Mouse (Mus musculus) adrenal gland, adult 2 months (tissue): ENCODE results near the gene Lor. TPM values are rescaled to one million over a fixed set of nuclear protein-coding genes. Genes with fewer than 3 reads are reported as not detected.

Source experiments
- DNase-seq: peaks from one replicate; pipeline ENCODE4 v3.0.0; 2021
- long read RNA-seq: library from polyadenylated mRNA; stranded (forward); transcript quantifications from one replicate; pipeline ENCODE4 v2.0.0, GENCODE M21; 2021
- microRNA-seq, 2 experiments: library from miRNA; unstranded; fragments of <30 nt; microRNA quantifications; one replicate each; pipeline ENCODE4 v1.2.0; 2021
- polyA plus RNA-seq: library from polyadenylated mRNA; depleted of rRNA; stranded (reverse); fragments of >200 nt; gene quantifications from 2 replicates; pipeline ENCODE4 v1.2.3, GENCODE M21; 2012; rRNA removed
- total RNA-seq, 2 experiments: library from RNA; stranded (reverse); gene quantifications; 2 replicates each; pipeline ENCODE4 v1.2.3; 2021

Lor gene
- total RNA-seq (under 1 TPM in 1 of 2 experiments, not detected in 1; 0.21 TPM), polyA plus RNA-seq (0.20 and 0.81 TPM in 2 replicates)
- long read RNA-seq, partial matches to known transcripts: 0 of 1 reads
- long read RNA-seq, other reads (novel, unspliced or antisense): 1 of 1 reads

DNA sequence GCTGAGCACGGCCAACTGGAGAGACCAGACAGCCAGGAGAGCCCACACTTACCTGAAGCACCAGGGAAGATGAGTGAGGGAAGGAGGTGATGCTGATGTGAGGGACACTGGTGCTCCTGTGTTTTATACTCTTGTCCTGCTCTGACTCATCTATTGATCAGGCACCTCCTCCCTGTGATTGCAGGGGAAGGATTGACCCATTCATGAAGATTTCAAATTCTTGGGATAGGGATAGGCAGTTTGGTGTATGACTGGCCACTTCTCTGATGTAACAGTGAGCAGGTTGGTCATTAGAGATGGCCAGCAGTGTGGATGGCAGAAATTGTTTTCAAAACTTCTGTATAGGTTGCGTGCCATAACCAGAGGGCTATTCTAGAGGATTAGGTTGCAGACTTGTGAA lies at the start of gene Lor:
Gene Lor, minus strand, starts transcription at position 101 of the 400 bp plus-strand sequence.
- no peak for DNase-seq

DNA sequence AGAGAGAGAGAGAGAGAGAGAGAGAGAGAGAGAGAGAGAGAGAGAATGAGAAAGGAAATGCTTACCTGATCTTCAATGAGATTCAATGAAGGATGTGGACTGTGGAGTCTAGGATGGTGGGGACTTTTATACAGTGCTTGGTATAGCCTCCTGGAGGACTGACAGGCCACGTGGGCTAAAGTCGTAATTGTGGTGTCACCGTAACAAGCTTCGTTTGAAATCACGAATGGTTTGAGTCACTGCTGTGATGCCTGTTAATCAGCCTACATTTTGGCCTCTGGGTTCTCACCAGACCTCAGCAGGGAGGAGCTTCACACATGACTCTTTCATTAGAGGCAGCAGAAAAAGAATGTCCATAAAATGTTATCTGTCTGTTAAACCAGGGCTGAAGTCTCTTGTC lies 40.9 kb upstream of the Lor start, which contains the start of gene Prr9:
Gene Prr9, minus strand, starts transcription at position 101 of the 400 bp plus-strand sequence.
- no peak for DNase-seq

DNA sequence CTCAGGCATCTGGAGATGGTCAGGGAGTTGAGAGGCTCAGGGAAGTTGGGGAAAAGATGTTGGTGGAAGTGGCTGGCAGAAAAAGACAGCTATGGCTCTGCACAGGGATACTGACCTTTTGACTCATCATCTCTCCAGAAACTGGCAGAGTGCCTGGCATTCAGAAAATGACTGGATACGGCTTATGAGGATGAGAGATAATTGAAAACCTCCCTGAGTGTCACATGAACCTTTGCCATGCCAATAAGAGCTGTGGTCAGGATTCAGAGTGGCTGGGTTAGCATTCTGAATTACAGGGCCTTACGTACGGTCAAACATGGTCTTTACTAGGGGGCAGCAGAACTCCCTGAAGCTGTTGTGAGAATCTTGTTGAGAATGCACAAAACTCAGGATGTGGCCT lies 38.0 kb upstream of the Lor start:
- DNase-seq: peak; percentile 65

DNA sequence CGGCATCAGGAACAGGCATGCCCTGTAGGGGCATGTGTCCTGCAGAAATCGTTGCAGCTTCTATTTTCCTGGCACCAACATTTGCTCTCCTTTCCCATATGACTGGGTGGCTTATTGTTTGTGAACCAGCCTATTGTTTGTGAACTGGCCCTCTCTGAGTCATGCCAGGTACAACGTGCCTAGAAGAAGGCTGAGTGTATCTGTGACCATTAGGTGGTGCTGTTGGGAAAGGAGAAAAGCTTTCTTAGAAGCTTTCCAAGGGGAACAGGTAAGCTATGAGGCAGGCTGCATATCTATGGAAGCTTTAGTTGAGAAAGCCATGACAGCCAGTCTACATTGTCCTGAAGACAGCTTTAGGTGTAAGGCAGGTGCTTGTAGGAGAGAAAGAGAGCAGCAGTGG lies 35.0 kb upstream of the Lor start:
- DNase-seq: peak; percentile 24

DNA sequence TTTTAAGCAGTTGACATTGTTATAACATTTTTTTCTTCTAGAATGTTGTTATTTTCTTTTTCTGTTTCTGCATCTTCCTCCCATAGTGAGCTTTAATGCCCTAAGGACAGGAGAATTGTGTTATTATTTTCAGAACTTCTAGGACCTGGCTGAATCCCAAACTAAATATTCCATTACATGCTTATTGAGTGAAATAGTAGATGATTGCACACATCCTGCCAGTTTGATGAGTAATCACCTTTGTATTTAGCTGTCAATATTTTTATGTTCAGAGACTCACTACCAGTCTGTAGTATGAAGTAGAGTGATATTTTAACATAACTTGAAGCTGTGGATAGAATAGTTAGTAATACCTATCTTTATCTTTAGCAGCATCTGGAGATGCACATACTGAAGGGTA lies 28.6 kb upstream of the Lor start:
- DNase-seq: no peak

DNA sequence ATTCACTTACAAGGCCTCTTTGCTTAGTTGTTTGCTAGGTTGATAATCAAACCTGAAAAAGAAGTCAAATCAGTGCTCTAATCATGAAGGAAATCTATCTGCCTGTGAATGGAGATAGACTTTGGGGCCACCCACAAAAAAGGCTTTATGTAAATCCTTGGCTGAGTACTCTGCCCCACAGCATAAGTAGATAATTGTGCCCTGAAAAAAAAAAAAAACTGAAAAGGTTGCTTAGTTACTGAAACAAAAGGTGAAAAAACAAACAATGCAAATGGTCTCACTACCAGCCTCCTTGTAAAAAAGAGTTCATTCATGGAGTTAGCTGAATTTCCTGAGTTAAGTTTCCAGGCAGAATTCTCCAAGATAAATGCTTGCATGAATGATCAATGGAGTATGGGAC lies 27.8 kb upstream of the Lor start:
- no peak for DNase-seq

DNA sequence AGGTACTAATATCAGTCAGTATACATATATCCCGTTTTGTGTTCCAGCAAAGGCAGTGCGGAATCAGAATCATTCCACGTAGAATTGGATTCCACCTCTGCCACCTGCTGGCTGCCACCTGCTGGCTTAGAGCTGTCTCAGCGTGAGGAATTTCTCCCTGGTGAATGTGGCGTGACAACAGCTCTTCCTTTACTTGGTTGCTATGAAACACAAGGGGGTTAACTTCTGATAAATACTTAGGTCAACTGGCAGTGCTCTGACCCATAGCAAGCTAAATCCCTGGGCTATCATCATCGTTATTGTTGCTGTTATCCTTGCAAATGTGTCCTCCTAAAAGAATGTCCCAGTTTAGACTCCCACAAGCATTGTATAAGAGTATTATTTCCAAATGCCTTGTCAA lies 23.6 kb upstream of the Lor start:
- DNase-seq: peak; percentile 21

DNA sequence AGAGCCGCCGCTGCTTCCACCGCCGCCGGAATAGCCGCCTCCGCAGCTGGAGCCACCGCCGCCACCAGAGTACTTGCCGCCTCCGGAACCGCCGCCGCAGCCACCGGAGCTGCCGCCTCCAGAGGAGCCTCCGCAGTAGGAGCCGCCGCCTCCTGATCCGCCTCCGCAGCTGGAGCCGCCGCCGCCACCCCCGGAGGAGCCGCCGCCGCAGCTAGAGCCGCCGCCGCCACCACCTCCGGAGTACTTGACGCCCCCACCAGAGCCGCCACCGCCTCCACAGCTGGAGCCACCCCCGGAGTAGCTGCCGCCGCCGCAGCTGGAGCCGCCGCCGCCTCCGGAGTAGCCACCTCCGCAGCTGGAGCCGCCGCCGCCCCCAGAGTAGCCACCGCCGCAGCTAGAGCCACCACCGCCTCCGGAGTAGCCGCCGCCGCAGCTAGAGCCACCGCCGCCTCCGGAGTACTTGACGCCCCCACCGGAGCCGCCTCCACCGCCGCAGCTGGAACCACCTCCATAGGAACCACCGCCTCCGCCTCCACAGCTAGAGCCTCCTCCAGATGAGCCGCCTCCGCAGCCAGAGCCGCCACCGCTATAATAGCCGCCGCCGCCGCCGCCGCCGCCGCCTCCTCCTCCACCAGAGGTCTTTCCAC lies 1.5 kb downstream of the Lor start:
- peak; percentile 65 for DNase-seq

DNA sequence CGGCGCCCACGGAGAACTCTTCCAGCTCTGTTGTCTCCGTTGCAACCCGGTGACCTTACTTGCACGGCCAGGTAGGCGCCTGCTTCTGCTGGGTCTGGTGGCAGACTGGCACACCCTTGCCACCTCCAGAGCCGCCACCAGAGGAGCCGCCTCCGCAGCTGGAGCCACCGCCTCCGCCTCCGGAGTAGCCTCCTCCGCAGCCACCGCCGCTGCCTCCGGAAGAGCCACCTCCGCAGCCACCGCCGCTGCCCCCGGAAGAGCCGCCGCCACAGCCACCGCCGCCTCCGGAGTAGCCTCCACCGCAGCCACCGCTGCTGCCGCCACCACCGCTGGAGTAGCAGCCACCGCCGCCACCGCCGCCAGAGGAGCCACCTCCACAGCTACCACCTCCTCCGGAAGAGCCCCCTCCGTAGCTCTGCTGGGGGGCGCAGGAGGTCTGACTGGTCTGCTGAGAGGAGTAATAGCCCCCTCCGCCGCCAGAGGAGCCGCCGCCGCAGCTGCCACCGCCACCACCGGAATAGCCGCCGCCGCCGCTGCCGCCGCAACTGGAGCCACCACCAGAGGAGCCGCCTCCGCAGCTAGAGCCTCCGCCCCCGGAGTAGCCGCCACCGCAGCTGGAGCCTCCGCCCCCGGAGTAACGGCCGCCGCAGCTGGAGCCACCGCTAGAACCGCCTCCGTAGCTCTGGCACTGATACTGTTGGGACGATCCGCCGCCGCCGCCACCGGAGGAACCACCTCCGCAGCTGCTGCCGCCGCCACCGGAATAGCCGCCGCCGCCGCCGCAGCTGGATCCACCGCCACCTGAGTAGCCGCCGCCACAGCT lies 2.3 kb downstream of the Lor start:
- DNase-seq: peak; percentile 91

DNA sequence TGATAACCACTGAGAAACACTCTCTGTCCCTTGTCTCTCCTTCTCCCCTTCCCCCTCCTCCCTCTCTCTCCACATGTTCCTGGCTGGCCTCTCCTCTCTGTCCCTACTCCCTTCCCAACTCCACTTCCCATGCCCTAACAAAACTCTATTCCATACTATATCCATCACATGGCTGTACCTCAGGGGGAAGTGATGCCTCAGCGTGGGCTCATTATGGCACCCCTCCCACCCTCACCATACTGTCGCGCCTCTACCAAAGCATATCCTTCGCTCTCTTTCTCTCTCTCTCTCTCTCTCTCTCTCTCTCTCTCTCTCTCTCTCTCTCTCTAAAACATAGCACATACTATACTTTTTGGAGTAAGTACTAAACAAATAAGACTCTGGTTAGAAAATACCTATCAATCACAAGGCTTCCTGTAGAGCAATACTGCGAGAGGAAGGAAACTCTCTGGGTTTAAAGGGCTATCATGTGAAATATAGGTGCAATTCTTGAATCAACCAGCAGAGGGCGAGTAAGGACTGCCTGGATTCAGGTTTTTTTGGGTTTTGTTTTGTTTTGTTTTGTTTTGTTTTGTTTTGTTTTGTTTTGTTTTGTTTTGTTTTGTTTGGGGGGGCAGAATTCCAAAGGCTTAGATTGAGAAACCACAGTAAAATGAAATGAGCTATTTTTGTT lies 32.4 kb downstream of the Lor start:
- no peak for DNase-seq

DNA sequence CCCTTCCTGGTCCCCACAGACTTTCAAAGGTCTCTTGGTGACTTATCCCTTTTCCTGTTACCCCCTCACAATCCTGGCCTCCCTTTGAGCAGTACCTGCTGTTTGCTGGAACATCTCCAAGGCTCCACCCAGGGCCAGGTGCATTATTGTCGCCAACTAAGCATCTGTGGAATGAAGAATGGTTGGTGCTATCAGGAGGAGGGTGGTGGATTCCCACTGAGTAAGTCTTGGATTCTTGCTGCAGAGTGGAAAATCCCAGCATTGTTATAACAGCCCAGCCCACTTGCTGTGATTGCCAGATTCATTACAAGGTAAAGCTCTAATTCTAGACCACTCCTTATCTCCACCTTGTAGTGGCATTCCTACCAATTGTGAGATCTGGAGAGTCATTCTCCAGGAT lies 49.0 kb downstream of the Lor start:
- no peak for DNase-seq

DNA sequence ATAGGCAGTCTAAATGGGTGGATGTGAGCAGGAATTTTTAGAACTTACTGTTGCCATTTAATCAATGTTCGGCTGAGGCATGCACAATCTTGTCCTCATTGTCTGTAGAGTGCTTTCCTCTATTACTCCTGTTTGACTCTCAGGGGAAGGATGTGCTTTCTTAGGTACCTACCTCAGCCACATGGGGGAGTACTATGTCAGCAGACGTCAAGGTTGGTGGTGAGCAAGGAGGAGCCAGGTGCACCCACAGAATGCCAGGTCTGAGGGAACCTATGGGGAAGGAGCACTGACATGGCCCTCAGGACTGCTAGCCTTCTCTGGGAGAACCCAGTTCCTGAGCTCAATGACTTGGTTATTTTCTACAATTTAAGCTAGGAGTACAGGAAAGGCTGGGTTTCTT lies 49.7 kb downstream of the Lor start:
- no peak for DNase-seq

Small RNA genes within 50 kb of the gene (microRNA-seq; reads per million reads assigned to microRNA genes)
- gene Gm25145: 0 reads per million in 2 experiments

Other genes starting within 250 kb of the Lor start
- gene Pglyrp3, start 68.6 kb downstream of the Lor start, total RNA-seq: not detected
- gene Pglyrp3, start 68.6 kb downstream of the Lor start, polyA plus RNA-seq: not detected in 2 replicates
- not detected for gene Prr9, start 40.8 kb upstream of the Lor start, total RNA-seq
- gene Prr9, start 40.8 kb upstream of the Lor start, polyA plus RNA-seq: not detected in 2 replicates
- gene Lelp1, start 59.6 kb upstream of the Lor start, total RNA-seq: not detected
- gene Lelp1, start 59.6 kb upstream of the Lor start, polyA plus RNA-seq: not detected in 2 replicates
- gene Sprr2a1, start 132.7 kb upstream of the Lor start, total RNA-seq: not detected
- not detected in 2 replicates for gene Sprr2a1, start 132.7 kb upstream of the Lor start, polyA plus RNA-seq
- gene Sprr2a2, start 132.8 kb upstream of the Lor start, total RNA-seq: not detected
- gene Sprr2a2, start 132.8 kb upstream of the Lor start, polyA plus RNA-seq: 1.8 and 18.7 TPM in 2 replicates
- not detected for gene Sprr2a3, start 202.3 kb upstream of the Lor start, total RNA-seq
- gene Sprr2a3, start 202.3 kb upstream of the Lor start, polyA plus RNA-seq: 0.22 TPM in 1 of 2 replicates, not detected in the other
- not detected for gene Sprr2b, start 233.5 kb upstream of the Lor start, total RNA-seq
- not detected in 2 replicates for gene Sprr2b, start 233.5 kb upstream of the Lor start, polyA plus RNA-seq